Mouse (Mus musculus) kidney, postnatal 4 days (tissue): Measurements from ENCODE around the gene Nnat.

Experiments used
- DNase-seq, 2 experiments: peaks; one replicate each; pipeline ENCODE4 v3.0.0; 2021; ENCODE audit warnings: mixed read lengths in 2 of 2

Gene Nnat

DNA sequence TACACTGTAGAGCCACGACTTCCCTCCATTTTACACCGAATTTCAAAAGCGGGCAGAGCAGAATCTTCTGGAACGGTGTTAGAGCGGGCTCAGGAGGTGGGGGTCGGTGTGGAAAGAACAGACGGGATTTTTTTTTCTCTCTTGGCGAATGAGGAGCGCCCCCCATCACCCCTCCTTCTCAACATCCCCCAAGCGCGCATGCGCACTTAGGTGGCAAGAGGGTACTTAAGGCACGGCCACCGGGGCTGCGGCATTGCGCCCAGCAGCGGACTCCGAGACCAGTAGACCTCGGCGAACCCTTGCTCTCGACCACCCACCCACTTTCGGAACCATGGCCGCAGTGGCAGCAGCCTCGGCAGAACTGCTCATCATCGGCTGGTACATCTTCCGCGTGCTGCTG lies at the start of gene Nnat:
Gene Nnat (plus strand): TSS at position 221 of the 400 bp plus-strand sequence.
- peak; percentile 69 to 74 for DNase-seq

DNA sequence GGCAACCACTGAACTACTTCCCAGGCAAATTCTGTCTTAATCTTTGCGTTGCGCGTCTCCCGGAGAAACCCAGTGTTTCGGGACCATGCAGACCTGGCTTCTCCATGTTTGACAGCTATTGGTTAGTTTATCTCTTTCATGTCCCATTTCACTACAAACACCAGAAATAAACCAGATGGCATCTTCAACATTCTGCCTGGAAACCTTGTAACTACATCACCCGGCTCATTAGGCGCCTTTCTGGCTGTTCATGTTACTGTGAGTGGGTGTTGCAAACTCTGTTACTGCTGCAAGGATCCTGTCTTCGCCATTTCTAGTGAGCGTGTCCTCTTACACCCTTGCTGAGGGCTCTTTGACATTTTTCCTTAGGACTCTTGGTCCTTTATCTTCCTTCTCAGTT lies 47.0 kb upstream of the Nnat start:
- DNase-seq, result no peak

GRCm38 (mm10) chr2:157513737-157514208 lies 46.1 kb upstream of the Nnat start:
- DNase-seq, result no peak

- DNase-seq, result no peak
Measured at GRCm38 (mm10) chr2:157514353-157514752, 45.5 kb upstream of the Nnat start.

DNA sequence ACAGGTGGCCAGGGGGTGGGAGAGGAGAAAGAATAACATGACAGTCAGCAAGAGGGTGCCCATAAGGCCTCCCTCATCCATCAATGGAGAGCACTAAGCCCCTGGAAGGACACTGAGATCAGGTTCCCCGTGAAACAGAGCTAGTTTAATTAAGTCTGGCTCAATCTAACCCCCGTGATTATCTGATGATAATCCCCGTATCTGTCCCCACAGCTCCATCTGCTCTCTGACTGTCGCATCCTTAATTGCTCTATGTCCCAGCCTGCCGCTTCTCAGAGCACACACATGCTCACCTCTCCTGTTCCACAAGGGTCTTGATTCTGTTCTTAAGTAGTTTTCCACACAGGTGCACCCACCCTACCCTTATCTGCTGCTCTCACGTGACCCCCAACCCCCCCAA lies 42.4 kb upstream of the Nnat start:
- DNase-seq, result no peak

DNA sequence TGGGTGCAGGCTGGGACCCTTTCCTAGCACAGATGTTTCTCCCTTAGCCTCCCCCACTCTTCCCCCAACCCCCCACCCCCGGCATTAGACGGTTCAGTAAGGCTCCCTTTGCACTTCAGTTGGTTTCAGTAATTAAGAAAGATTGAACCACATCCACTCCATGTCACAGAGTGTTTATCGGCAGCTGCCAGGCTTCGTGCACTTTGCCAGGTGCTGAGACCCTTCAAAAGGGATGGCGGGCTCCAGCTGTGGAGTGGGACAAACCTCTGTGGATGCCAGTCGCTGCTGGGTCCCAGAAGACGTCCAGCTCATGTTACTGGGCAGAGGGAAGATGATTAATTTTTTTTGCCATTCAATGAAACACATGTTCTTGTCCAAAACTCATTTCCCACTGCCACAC lies 41.4 kb upstream of the Nnat start:
- no peak for DNase-seq

- no peak for DNase-seq
Measured at GRCm38 (mm10) chr2:157519452-157519851, 40.4 kb upstream of the Nnat start.

DNA sequence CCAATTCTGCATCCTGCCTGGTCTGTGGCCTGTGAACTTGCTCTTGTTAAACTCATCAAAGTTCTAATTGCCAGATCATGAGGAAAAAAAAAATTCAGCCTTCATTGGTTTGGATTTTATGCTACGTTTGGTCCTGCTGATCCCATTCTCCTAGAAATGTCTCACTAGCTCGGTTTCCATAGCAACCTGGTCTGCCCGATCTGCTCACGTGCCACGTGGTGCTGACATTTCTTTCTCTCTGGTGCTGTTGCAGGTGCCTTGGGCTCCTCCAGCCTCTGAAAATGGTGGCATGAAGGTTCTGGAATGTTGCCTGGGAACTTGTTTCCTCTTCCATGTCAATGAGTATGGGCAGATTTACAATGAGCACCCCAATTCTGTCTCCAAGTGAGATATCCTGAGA lies 39.4 kb upstream of the Nnat start:
- no peak for DNase-seq

DNA sequence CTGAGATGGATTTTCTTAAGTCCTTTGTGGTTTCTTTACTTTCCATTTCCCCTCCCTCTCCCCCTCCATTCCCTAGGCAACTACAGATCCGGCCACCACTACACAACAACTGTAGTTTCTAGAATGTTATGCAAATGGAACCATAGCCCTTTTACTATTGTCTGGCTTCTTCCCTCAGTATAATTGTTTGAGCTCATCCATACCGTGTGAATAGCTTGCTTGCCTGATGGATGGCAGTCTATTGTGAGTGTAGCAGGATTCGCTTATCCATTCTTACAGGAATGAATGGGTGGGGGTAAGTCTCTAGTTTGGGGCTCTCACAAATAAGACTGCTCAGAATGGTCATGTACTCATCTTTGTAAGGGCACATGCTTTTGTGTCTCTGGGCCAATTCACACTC lies 37.3 kb upstream of the Nnat start:
- DNase-seq, result no peak

GRCm38 (mm10) chr2:157530056-157530955 lies 29.6 kb upstream of the Nnat start:
- no peak for DNase-seq

- no peak for DNase-seq
Measured at GRCm38 (mm10) chr2:157531681-157532426, 28.0 kb upstream of the Nnat start.

- DNase-seq, result no peak
Measured at GRCm38 (mm10) chr2:157534163-157534562, 25.7 kb upstream of the Nnat start.

GRCm38 (mm10) chr2:157536476-157537081 lies 23.3 kb upstream of the Nnat start:
- DNase-seq, result no peak

DNA sequence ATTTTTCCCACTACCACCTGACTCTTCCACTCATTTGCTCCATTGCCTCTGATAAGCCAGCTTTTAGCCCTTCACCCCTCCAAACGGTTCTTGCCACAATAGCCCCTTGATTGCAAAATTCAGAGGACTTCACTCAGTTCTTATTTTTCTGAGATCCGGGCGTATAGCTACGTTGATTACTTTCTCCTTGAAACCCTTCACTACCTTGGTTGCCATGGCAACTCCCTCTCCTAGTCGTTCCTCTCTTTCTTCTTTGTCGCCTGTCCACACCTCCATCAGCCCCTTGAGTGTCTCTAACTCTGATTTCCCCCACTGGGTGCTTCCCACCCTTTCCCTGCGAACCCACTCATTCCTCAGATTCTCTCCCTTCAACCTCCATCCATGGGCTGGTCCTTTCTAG lies 22.8 kb upstream of the Nnat start:
- no peak for DNase-seq

GRCm38 (mm10) chr2:157540073-157540952 lies 19.6 kb upstream of the Nnat start:
- DNase-seq, result no peak

GRCm38 (mm10) chr2:157540953-157541569 lies 18.8 kb upstream of the Nnat start:
- DNase-seq, result no peak

DNA sequence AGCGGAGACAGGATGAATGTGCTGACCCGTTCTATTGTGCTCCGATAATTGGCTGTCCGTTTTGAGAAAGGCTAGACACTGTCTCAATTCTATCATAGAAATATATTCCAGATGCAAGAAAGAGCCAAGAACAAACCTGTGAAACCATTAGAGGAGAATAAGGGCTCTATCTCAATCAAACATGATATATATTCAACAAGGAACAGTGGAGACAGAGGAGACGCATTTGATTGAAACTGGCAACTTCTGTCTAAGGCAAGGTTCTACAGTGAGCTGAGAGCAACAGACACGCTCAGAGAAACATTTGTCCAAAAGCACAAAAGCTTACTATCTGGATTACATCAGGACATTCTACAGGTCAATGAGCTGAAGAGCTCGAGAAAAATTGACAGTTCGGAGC lies 18.2 kb upstream of the Nnat start:
- DNase-seq, result no peak

GRCm38 (mm10) chr2:157542415-157542814 lies 17.5 kb upstream of the Nnat start:
- no peak for DNase-seq

GRCm38 (mm10) chr2:157544333-157544888 lies 15.5 kb upstream of the Nnat start:
- DNase-seq, result no peak

DNA sequence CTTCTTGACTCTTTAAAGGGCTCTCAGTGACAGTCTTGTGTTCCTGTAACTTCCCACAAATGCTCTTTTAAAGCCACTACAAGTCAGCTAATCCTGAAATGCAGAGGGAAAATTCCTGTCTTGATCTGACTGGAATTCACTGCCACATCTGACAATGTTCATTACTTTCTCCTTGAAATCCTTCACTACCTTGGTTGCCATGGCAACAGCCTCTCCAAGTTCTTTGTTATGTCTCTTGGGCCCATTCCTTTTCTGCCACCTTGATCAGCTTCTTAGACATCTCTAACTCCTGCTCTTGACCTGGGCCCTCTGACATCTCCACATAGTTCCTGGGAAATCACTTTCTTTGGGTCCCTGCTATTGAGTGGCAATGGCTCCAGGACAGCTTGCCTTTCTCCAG lies 13.2 kb upstream of the Nnat start:
- DNase-seq, result no peak

DNA sequence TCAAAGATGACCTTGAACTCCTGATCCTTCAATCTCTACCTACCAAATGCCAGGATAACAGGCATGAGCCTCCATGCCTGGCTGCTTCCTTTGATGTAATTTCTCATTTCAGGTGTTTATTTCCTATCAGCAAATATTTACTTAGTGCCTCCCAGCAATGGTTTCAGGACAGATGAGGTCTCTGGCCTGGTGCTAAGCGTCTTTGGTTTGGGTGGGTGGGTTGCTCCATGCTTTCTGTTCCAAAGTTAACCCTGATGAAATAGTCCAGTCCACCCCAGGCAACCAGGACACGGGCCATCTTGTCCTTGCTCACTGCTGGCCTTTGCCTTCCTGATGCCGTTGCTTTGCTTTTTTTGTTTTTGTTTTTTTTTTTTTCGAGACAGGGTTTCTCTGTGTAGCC lies 9.6 kb upstream of the Nnat start:
- no peak for DNase-seq
